Mouse (Mus musculus) small intestine, adult 2 months (tissue): ENCODE data around the gene Cog2.

ENCODE experiments used
- CTCF ChIP-seq: fragments of 200-500 bp; IDR thresholded peaks from 2 replicates; pipeline ENCODE4 v1.5.1; 2012; ENCODE audit warnings: low read depth, mild to moderate bottlenecking, control low read depth, inconsistent platforms, low read length, moderate library complexity, mixed read lengths; ENCODE audit not compliant: insufficient replicate concordance, insufficient read length; ENCODE audit errors: extremely low read depth
- POLR2A ChIP-seq: fragments of 200-500 bp; IDR thresholded peaks from 2 replicates; pipeline ENCODE4 v1.6.1; 2012; ENCODE audit warnings: low read depth, mild to moderate bottlenecking, control low read depth, inconsistent platforms, low read length, moderate library complexity

DNA sequence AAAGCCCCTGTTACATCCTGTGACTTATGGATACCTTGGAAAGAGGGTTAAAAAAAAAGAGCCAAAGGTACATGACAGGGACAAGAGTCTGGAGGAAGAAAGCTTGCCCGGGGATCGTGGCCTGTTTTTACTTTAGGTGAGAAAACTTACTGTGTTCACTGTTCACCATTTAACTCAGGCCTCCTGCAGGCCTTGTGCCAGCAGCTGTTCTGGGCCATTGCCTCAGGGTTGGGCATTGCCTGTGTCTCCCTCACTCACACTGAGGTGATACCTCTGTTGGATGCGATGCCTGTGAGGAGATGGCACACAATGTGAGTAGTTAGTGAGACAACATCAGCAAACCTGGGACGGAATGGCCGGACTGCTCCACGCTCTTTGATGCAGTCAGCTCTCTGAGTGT, 1.4 kb downstream of the Cog2 start:
- TF ChIP-seq CTCF (no peak), POLR2A (no peak)
